Mouse (Mus musculus) midbrain, embryonic 10.5 days (tissue): Measurements from ENCODE around the gene Nfia. TPM values are rescaled to one million over a fixed set of nuclear protein-coding genes. Genes with fewer than 3 reads are reported as not detected.

Experiments used
- DNase-seq: peaks from one replicate; pipeline ENCODE4 v3.0.0-alpha.2; 2017; ENCODE audit warnings: low spot score
- H3K27ac ChIP-seq: fragments of 300-500 bp; sonication (generic); replicated peaks from 2 replicates; pipeline ENCODE4 v1.5.1; 2016; ENCODE audit warnings: mild to moderate bottlenecking
- H3K27me3 ChIP-seq: fragments of 300-500 bp; sonication (generic); 2 replicates; pipeline ENCODE4 v1.6.1; 2016; ENCODE audit warnings: low read depth, mild to moderate bottlenecking; ENCODE audit not compliant: poor library complexity, severe bottlenecking
- H3K36me3 ChIP-seq: fragments of 300-500 bp; sonication (generic); 2 replicates; pipeline ENCODE4 v1.6.1; 2016; ENCODE audit warnings: mild to moderate bottlenecking, moderate library complexity
- H3K4me1 ChIP-seq: fragments of 300-500 bp; sonication (generic); 2 replicates; pipeline ENCODE4 v1.6.1; 2016
- H3K4me3 ChIP-seq: fragments of 300-500 bp; sonication (generic); 2 replicates; pipeline ENCODE4 v1.5.1; 2016; ENCODE audit warnings: mild to moderate bottlenecking, moderate library complexity
- H3K9me3 ChIP-seq: fragments of 300-500 bp; sonication (generic); replicated peaks from 2 replicates; pipeline ENCODE4 v1.6.1; 2016; ENCODE audit warnings: mild to moderate bottlenecking
- WGBS: fragments of 180-500 bp; shearing (Covaris S2); methylation state at CpG from one replicate; pipeline ENCODE4 v1.1.7; 2016; 5-methylcytosine and 5-hydroxymethylcytosine counted together
- polyA plus RNA-seq: library from polyadenylated mRNA; unstranded; fragments of >200 nt; fragmentation: Nextera tagmentation; extraction: Ambion mirVana; gene quantifications from 2 replicates; pipeline ENCODE4 v1.2.1, GENCODE M21; 2016

Nfia gene
- polyA plus RNA-seq, 1 experiment from 2014 or later: 5.9 TPM

DNA sequence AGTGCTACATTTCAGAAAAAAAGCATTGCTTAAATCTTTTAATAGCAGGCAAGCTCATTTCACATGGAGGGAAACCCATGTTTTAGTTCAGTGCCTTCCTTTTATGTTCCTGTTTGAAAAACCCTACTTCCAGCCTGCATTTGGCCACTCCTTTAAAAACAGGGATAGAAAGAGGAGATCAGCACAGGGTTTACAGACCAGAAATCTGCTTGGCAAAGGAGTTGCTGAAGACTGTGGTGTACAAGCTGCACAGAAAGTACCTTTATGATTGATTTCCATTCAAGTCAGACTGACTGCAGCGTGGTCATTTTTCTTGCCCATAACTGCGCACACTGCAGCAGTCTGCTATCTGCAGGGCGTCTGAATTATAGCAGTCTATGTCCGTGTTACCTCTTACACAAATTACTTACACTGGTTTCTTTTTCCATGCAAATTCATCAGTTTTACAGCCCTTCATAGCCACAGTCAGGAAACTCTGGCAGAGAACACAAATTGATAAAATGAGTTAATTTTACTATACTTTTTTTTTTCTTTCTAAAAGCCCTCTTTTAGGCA, 236.4 kb downstream of the Nfia start:
- no peaks in the 10 kb centered on the region for H3K36me3 ChIP-seq
- 85% methylated on average over 4 of the region's 4 CpGs for WGBS
- H3K27me3 ChIP-seq: peaks cover 6% of the 10 kb centered on the region; the same call in 1 of the 2 replicates
- H3K9me3 ChIP-seq: no peaks in the 10 kb centered on the region
- peaks cover 18% of the 10 kb centered on the region for H3K4me1 ChIP-seq
- DNase-seq: no peak
- no peak overlapping the region for H3K27ac ChIP-seq
- no peak overlapping the region for H3K4me3 ChIP-seq

GRCm38 (mm10) chr4:98009966-98010365, 237.4 kb downstream of the Nfia start:
- H3K4me1 ChIP-seq: peaks cover 7% of the 10 kb centered on the region
- DNase-seq: no peak
- H3K4me3 ChIP-seq: no peak overlapping the region
- WGBS: 93% methylated on average over 2 of the region's 2 CpGs
- H3K27ac ChIP-seq: no peak overlapping the region
- no peaks in the 10 kb centered on the region for H3K9me3 ChIP-seq
- peaks cover 5% of the 10 kb centered on the region; the same call in 1 of the 2 replicates for H3K36me3 ChIP-seq
- no peaks in the 10 kb centered on the region for H3K27me3 ChIP-seq

DNA sequence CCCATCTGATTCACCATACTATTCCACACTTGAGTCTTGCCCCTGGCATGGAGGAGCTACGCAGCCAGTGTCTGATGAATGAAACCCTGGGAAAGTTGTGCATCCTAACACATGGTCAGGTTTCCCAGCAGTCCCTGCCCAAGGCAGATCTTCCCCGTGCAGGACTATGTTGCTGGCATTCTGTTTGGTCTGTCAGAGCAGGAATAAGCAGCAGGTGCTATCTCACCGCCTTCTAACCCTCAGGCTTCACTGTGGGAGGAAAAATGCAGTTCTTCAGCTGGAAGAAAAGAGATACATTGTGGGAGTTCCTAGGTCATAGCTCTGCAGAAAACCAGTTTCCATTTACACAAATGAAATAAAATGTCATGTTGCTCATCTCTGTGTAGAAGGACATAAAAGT, 247.3 kb downstream of the Nfia start:
- WGBS: 83% methylated on average over 3 of the region's 3 CpGs
- DNase-seq: no peak
- Histone ChIP-seq H3K36me3 (0 out of 2 replicates have a peak, but pooled peaks cover 4% of the 10 kb centered on the region), H3K27ac (no peak overlapping the region), H3K4me3 (no peak overlapping the region), H3K9me3 (no peaks in the 10 kb centered on the region; the same call in 1 of the 2 replicates), H3K4me1 (no peaks in the 10 kb centered on the region), H3K27me3 (no peaks in the 10 kb centered on the region)

- Histone ChIP-seq H3K9me3 (no peaks in the 10 kb centered on the region; the same call in 1 of the 2 replicates), H3K36me3 (no peaks in the 10 kb centered on the region), H3K4me3 (no peak overlapping the region), H3K27me3 (no peaks in the 10 kb centered on the region), H3K27ac (no peak overlapping the region), H3K4me1 (no peaks in the 10 kb centered on the region)
- 97% methylated on average over 7 of the region's 7 CpGs for WGBS
- DNase-seq: no peak
These were observed 248.3 kb downstream of the Nfia start for GRCm38 (mm10) chr4:98020836-98021235.

DNA sequence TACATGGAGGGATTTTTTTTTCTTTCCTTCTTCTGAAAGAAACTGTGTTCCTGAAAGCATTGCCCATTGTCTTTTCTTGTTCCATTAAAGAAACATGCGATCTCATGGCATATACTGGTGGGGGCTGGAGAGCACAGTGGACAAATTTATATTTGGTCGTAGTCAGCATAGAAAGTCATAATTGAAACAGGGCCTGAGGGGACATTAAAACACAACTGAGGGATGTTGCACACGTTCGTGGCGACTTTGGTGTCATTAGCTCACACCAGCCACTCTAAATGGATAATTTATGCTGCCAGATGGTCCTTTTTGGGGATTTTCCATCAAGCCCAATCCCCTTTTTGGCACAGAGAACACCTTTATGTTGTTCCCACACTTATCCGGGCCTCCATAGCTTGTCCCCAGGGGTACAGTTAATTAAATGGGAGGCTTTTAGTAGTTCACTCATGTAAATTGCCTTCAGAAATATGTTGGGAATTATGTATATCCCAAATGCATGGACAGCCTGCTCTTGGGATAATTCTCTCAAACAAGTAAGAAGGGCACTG, 250.8 kb downstream of the Nfia start:
- H3K27ac ChIP-seq: no peak overlapping the region

GRCm38 (mm10) chr4:98027412-98027811, 254.9 kb downstream of the Nfia start:
- no peaks in the 10 kb centered on the region for H3K9me3 ChIP-seq
- H3K4me1 ChIP-seq: peaks cover 6% of the 10 kb centered on the region; the same call in 1 of the 2 replicates
- H3K36me3 ChIP-seq: no peaks in the 10 kb centered on the region
- no peak overlapping the region for H3K27ac ChIP-seq
- no peaks in the 10 kb centered on the region for H3K27me3 ChIP-seq
- H3K4me3 ChIP-seq: no peak overlapping the region
- DNase-seq: no peak
- WGBS: 82% methylated on average over 4 of the region's 4 CpGs

More for the DNA sequence above, 250.8 kb downstream of the Nfia start:
- H3K9me3 ChIP-seq: no peaks in the 10 kb centered on the region
- H3K4me3 ChIP-seq: no peak overlapping the region
- DNase-seq: no peak
- H3K36me3 ChIP-seq: no peaks in the 10 kb centered on the region
- H3K4me1 ChIP-seq: peaks cover 6% of the 10 kb centered on the region; the same call in 1 of the 2 replicates
- 87% methylated on average over 6 of the region's 6 CpGs for WGBS
- no peaks in the 10 kb centered on the region for H3K27me3 ChIP-seq

DNA sequence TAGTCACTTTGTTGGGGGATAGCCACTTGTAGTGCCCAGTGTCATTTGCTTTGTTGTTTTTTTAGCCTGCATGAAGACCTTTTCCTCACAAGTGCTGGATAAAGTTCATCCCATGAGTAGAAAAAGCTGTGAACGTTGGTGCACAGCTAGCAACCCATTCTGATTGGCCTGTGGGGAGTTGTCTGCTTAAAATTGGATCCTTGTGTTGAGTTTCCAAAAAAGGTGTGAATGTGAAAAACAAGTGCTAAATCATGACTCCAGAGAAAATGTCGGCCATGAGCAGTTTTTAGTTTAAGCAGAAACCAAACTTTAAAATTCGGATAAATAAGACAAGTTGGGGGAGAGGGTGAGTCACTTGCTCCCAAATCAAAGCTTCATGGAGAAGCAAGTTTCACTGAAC, 259.3 kb downstream of the Nfia start:
- Histone ChIP-seq H3K9me3 (no peaks in the 10 kb centered on the region), H3K27me3 (no peaks in the 10 kb centered on the region), H3K4me3 (no peak overlapping the region), H3K36me3 (no peaks in the 10 kb centered on the region), H3K4me1 (peaks cover 6% of the 10 kb centered on the region; the same call in 1 of the 2 replicates), H3K27ac (no peak overlapping the region)
- WGBS: 75% methylated on average over 3 of the region's 3 CpGs
- DNase-seq: no peak

DNA sequence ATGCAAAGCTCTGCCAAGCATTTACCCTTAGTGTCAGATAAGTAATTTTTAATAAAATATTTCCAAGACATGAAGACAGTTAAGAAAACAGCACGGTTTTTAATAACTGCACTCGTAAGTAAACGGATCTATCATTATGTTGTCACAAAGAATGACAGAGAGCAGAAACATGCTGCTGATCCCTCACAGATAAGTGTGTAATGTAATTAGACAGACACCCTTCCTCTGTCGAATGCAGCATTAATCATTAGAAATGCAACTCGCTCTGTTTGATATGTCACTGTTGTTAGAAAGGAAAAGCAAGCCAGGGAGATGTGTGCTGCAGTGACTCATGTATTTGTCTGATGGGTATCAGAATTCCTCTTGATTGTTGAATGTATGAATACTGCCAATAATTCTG, 259.8 kb downstream of the Nfia start:
- H3K4me3 ChIP-seq: no peak overlapping the region
- DNase-seq: no peak
- no peak overlapping the region for H3K27ac ChIP-seq
- no peaks in the 10 kb centered on the region for H3K27me3 ChIP-seq
- H3K36me3 ChIP-seq: no peaks in the 10 kb centered on the region
- 88% methylated on average over 5 of the region's 5 CpGs for WGBS
- H3K4me1 ChIP-seq: peaks cover 4% of the 10 kb centered on the region; the same call in 1 of the 2 replicates
- H3K9me3 ChIP-seq: no peaks in the 10 kb centered on the region

- WGBS: 80% methylated on average over 5 of the region's 5 CpGs
- DNase-seq: no peak
- no peaks in the 10 kb centered on the region for H3K36me3 ChIP-seq
- H3K4me1 ChIP-seq: 0 out of 2 replicates have a peak, but pooled peaks cover 4% of the 10 kb centered on the region
- H3K27ac ChIP-seq: no peak overlapping the region
- H3K27me3 ChIP-seq: no peaks in the 10 kb centered on the region
- no peak overlapping the region for H3K4me3 ChIP-seq
- no peaks in the 10 kb centered on the region for H3K9me3 ChIP-seq
These were observed 266.6 kb downstream of the Nfia start for GRCm38 (mm10) chr4:98039095-98039494.

DNA sequence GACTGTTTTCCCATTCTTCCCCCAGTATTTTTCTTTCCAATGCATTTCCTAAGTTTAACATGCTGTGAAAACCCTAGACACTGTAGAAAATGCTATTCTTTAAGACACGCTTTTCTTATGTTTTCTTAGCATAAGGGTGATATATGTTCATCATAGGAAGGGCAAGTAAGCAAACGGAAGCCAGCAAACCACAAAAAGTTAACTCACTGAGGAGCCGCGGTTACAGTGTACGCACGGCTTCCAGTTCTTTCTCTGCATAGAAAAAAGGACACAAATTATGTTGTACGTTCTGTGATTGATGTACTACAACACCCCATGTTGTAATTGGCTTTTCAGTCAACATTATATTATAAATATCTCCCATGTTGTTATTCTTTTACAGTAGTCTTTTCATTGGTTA, 267.6 kb downstream of the Nfia start:
- no peaks in the 10 kb centered on the region for H3K9me3 ChIP-seq
- no peak for DNase-seq
- no peaks in the 10 kb centered on the region for H3K27me3 ChIP-seq
- H3K36me3 ChIP-seq: no peaks in the 10 kb centered on the region
- 0 out of 2 replicates have a peak, but pooled peaks cover 4% of the 10 kb centered on the region for H3K4me1 ChIP-seq
- 88% methylated on average over 7 of the region's 7 CpGs for WGBS
- no peak overlapping the region for H3K27ac ChIP-seq
- no peak overlapping the region for H3K4me3 ChIP-seq

DNA sequence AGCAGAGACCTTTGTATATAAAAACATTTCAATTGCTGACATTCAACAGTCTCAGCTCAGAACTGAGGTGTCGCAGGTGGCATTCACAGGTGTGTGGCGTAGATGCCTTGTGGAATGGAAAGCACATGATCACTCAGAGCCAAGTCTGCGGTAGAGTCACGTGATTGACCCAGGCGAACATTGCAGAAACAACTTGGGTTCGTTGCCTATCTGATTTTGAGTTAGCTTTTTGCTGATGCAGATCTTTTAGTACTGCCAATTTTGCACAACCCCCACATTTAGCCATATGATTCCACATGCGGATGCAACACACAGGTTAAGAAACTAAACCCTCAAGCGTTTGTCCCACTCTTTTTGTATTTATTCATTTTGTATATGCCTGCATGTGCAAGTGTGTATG, 272.1 kb downstream of the Nfia start:
- Histone ChIP-seq H3K4me3 (no peak overlapping the region), H3K27ac (no peak overlapping the region), H3K9me3 (no peaks in the 10 kb centered on the region), H3K27me3 (no peaks in the 10 kb centered on the region), H3K36me3 (no peaks in the 10 kb centered on the region), H3K4me1 (0 out of 2 replicates have a peak, but pooled peaks cover 4% of the 10 kb centered on the region)
- no peak for DNase-seq
- WGBS: 94% methylated on average over 8 of the region's 8 CpGs

DNA sequence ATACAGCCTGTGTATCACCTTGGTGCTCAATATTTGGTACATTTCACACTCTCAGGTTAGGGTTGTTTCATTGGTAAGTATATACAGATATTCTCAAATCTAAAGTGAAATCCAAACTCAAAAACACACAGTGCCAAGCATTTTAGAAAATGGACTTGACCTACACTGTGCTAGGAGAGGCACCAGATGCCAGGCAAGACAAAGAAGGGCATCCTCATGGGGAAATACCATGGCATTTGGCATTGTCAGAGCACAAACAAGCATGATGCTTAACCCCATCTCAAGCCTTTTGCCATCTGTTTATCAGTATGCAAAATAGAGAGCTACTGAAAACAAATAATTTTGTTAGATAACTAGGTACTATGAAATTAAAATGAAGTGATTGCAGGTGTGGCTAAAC, 274.8 kb downstream of the Nfia start:
- H3K4me1 ChIP-seq: peaks cover 8% of the 10 kb centered on the region
- 0 out of 2 replicates have a peak, but pooled peaks cover 6% of the 10 kb centered on the region for H3K27me3 ChIP-seq
- no peaks in the 10 kb centered on the region for H3K36me3 ChIP-seq
- no peak overlapping the region for H3K27ac ChIP-seq
- H3K4me3 ChIP-seq: no peak overlapping the region
- no peak for DNase-seq
- H3K9me3 ChIP-seq: no peaks in the 10 kb centered on the region

- no peak overlapping the region for H3K4me3 ChIP-seq
- no peaks in the 10 kb centered on the region for H3K36me3 ChIP-seq
- no peak for DNase-seq
- 74% methylated on average over 7 of the region's 7 CpGs for WGBS
- H3K4me1 ChIP-seq: peaks cover 8% of the 10 kb centered on the region
- H3K27ac ChIP-seq: no peak overlapping the region
- H3K9me3 ChIP-seq: no peaks in the 10 kb centered on the region
- H3K27me3 ChIP-seq: 0 out of 2 replicates have a peak, but pooled peaks cover 6% of the 10 kb centered on the region
These were observed 277.1 kb downstream of the Nfia start for GRCm38 (mm10) chr4:98049584-98049983.
